Mouse (Mus musculus) gonadal fat pad, adult 2 months (tissue): ENCODE measurements around the gene Nuak1. TPM values are rescaled to one million over a fixed set of nuclear protein-coding genes. Genes with fewer than 3 reads are reported as not detected.

Experiments used
- DNase-seq: peaks from one replicate; pipeline ENCODE4 v3.0.0-alpha.2; 2012; ENCODE audit warnings: low read depth
- polyA plus RNA-seq: library from polyadenylated mRNA; depleted of rRNA; stranded (reverse); fragments of >200 nt; gene quantifications from 2 replicates; pipeline ENCODE4 v1.2.3, GENCODE M21; 2012

Nuak1 gene
- polyA plus RNA-seq, 1 experiment = 13.3 TPM

DNA sequence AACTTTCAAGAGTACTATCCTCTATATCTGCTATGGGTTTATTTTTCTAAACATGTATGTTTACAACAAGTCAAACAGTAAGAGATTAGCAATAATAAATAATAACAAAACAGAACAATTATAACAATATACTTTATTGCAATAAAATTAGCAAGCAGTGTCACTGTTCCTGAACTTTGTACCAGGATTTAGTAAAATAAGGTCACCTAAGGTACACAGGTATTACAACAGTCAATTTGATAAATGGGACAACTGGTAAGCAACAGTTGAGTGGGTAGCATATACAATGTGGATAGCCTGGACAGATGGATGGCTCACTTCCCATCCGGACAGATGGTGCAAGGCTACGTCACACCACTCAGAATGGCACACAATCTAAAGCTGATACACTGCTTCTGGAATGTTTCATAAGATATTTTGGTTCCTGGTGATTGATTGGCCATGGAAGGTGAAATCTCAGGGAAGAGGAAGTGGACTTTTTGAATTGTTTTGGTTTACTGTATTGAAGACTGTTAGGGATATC lies 59.1 kb downstream of the Nuak1 start:
- no peak for DNase-seq

DNA sequence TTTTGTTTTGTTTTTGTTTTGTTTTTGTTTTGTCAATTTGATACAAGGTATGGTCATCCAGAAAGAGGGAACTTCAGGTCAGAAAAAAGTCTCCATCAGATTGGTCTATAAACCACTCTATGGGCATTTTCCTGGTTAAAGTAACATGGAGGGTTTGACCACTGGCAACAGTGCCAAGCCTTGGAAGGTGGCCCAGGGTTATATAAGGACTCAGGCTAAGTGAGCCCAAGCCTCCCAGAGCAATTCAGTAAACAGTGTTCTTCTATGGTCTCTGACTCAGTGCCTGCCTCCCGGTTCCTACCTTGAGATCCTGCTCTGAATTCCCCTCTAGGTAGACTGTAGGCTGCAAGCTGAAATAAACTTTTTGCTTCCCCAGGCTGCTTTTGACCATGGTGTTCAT lies 61.0 kb downstream of the Nuak1 start:
- DNase-seq = no peak

DNA sequence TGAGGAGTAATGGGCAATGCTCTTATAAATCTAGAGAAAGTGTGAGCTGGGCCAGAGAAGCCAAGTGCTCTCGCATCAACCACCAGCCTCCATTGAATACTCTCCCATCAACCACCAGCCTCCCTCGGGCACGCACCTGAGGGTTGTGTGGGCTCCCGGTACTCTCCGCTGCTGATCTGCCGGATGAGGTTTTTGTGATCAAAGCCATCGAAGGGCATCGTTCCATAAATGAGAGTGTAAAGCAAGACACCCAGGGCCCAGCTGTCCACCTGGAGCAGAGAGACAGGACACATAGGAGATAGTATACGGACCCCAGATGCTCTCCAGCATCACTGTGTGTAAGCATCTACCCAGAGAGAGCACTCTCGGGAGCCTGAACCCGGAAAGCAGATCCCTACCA lies 62.4 kb downstream of the Nuak1 start:
- no peak for DNase-seq

DNA sequence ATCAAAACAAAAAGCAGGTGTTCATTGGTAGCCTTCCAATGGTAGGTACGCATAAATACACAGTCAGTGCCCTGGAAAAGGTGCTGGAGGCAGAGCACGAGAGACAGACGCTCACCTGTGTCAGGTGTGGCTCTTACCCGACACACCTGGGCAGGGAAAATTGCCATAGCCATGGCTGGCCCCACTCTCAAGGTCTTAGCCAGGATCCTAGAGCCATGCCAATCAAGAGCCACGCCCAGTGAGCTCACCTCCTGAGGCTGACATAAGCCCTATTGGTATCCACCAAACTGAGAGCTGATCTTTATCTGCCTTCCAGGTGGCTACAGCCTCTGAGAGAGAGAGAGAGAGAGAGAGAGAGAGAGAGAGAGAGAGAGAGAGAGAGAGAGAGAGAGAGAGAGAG lies 64.1 kb downstream of the Nuak1 start:
- no peak for DNase-seq

DNA sequence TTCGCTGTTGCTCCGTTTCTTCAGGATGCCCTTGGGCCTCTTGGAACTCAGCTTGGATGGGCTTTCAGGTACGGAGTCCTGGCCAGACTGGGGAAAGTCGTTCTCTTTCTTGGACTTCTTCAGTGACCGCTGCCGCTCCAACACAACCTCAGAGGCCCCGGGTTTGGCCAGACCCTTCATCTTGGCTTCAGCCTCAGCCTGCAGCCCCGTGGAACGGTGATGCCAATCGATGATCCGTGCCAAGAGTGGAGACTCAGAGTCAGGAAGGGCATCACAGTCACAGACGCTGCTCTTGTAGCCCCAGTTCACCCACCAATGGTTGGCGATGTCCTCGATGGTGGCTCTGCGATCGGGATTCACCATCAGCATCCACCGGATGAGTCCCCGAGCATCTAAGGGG lies 65.4 kb downstream of the Nuak1 start:
- no peak for DNase-seq

DNA sequence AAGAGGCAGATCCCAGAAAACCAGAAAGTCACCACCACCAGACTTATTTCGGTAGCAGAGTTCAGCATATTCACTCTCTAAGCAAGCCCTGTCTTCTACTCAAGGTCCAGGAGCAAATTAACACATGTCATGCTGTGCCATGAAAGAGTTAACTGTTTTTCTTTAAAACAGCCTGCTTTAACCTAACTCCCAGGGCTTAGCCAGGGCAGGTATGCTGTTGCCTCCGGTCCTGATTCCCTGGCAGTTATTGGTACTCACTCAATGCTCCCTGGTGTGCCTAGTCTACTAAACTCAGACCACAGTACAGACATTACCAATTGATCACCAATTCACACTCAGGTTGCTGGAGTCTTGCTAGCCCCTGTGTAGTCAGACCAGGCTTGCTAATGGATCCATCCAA lies 66.9 kb downstream of the Nuak1 start:
- no peak for DNase-seq

DNA sequence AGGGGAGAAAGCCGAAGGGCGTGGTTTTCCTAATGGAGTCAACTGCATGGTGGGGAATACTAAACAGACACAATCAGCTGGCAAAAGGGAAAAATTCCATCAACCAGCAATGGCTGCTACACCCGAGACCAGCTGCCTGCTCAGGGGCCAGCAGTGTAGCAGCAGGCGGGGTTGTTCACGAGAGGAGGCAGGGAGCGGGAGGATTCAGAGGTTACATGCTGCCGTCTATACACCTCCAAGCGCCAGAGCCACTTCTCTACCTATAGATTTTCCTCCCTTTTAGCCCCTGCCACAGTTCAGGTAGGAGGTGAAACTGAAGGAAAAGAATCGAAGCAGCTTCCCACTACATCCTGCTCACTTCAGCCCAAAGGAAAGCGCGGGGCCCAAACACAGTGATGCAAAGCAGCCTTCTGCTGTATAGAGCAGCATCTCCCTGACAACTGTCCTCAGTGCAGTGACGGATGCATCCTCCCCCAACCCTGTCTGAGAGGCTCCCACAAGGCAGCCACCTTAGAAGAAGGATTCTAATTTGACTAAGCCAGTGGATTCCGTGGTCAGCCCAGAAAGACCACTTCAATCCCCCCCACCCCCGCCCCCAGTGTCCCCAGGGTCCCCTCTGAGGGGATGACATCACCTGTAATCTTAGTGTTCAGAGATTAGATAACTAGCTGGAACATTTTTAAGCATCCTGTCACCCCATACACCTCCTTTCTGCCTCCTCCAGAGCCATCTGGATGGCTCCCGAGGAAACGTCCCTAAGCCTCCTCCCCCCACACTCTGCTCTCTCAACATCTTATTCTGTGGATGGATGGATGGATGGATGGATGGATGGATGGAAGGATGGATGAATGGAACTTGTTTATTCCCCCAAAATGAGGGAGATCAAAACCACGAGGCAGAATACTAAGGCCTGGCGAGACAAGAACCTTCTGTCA lies 68.0 kb downstream of the Nuak1 start:
- DNase-seq = no peak

DNA sequence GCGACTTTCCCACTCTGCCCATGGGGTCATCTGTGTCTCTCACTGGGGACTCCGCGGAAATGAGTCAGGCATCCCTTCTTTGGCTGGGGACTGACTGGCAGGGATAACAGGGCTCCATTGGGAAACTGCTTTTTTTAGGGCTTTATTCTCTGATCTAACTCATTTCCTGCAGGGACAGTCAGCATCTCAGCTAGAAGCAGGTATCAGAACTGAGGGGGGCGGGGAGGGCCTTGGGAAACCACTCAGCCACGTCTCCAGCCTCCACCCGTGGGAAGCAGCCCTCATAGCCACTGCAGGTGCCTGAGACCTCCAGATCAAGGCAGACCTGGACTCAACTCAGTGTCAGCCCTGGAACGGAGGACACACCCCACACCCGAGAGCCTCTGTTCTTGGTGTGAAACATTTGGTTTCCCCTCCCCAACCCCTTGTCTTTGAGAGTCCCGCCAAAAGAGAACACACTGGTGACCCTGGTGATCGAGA lies 68.7 kb downstream of the Nuak1 start:
- no peak for DNase-seq

DNA sequence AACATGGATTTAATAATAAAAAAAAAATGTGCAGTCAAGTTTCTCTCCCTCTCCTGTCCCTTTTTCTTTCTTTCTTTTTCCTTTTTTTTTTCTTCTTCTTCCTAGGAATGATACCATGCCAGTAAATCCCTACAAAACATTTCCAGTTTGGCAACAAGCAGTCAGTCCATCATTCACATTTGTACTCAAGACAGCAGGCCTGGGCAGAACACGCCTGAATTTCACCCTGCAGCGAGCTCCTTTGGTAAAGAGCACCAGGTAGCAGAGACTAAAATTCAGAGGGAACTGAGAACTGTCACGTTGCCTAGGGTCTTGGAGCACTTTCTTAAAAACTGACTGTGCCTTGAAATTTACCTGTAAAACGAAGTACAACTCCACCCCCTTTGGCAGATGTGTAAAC lies 69.2 kb downstream of the Nuak1 start:
- DNase-seq = no peak

DNA sequence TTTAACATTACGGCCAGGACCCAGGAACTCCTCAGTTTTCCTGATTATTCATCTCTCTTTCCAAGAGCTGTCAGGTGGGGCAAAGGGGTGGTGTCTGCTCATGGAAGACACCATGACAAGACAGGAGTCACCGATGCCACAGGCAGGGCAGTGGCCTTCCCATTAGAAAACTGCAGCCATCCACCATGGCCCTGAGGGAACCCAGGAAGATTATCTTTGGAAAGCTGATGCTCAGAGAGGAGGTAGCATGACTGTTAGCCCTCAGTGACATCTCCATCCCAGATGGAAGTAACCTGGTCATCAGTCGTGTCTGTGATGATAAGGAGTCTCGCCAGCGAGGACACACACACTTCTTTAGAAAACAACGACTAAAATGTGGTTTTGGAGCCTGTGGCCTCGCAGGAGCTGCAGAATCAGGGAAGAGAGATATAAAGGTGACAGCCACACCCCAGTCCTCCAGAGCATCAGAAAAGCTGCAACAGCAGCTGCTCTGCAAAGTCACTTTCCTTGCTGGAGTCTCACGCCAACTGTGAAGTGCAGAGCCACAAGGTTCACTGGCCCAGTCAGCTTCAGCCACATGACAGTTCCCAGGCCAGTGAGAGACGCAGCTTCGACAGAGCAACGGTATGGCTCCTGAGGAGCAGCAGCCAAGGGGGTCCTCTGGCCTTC lies 70.6 kb downstream of the Nuak1 start:
- DNase-seq = no peak

DNA sequence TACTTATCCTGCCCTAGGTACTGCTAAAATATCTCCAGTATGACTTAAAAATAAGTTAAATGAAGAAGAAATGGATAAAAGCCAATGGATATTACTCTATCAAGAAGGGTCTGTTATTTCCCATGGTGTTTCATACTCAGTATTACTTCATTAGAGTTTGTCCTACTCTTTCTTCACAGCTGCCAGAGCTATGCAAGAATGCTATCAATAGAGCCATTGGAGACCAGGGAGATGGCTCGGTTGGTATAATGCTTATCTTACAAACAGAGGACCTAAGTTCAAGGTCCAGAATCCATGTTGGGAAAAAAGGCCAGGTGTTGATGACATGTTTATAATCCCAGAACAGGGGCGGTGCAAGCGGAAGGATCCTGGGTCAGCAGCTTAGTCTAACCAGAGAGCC lies 72.2 kb downstream of the Nuak1 start:
- no peak for DNase-seq

DNA sequence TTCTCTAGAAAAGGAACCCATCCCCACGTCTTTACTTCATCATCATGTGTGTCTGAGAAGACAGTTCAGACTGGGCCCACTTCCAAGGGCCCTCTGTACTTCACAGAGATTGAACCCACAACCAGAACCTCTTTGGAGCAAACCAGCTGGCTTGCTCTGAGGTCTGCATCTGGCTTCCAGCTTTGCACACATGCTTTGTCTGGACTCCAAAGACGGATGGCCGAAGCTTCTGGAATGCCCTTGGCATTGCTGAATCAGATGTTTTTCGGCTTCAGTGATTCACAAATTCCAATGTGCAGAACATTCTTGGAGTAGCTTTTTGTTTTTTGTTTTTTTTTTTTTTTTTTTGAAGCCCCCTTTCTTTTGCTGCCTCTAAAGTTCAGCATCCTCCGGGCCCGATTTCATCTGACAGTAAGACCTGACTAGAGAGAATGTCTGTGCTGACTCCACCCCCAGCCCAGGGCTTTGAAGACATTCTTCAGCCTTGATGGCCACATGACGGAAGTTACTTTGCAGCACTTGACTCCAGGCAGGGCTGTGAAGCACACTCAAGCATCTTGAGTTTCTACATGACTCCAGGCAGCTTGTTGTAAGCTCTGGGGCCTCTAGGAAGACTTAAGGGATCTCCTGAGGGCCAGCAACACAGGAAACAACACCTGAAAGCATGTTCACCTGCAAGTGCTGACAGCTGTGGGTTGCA lies 75.1 kb downstream of the Nuak1 start:
- DNase-seq = no peak

DNA sequence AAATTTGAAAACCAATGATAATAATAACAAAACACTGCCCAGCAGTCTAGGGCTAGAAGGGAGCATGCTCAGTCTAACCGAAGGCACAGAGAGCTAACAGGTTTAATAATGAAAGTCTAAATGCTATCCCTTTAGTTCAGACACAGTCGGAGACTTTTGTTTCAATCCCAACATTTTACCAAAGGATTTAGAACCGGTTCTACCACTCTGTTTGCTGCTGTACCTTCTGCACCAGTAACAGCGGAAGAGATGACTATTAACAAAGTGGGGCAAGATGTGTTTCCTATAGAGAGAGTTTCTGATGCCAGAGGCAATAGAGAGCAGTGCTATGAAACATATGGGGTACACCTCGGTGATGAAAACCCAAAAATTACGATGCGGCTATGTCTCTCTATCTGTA lies 76.6 kb downstream of the Nuak1 start:
- DNase-seq = no peak

DNA sequence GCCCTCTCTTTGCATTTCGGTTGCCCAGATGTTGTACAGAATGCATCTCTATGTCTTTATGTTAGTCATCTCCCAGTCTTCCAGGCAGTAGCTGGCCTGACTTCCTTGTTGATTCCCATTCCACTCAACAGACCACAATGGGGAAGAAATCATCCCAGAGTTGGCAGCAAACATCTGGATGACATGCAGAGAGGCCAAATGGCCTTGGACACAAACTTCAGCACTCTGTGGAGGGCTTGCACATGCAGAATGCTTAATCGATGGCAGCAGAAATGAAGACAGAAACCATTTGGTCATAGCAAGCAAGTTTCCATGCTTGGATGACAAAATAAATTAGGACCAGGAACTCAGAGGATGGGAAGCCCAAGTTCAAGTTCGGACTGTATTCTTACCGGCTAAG lies 79.4 kb downstream of the Nuak1 start:
- DNase-seq = no peak

DNA sequence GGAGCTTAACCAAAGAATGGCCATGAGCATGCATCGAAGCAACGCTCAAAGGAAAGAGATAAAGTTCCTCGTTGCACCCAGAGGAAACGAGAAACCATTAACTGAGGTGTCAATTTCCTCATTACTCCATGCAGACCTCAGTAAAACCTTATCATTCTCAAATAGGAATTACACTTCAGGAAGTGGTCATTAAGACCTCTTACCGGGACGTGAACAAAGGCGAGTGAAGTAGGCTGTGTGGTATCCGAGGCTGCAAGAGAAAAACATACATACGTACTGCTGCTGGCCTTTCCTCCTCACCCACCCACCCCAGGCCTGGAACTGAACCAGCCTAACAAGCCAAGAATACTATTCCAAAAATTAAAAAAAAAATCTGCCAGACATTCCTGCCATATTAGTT lies 80.0 kb downstream of the Nuak1 start:
- no peak for DNase-seq

DNA sequence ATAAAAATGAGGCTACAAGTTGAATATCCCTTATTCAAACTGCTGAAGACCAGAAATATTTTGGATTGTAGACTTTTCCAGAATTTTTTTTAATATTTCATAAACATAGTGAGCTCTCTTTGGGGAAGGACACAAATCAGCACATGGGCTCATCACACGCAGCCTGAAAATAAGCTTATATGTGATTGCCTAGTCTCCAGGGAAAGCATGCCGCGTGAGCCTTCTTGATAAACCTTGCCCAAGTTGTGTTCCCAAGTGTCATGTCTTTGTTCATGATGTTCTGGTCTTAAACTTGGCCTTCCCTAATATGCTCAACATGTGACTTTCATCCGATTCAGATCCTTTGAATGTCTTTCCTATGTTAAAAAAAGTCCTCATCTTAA lies 81.7 kb downstream of the Nuak1 start:
- no peak for DNase-seq

DNA sequence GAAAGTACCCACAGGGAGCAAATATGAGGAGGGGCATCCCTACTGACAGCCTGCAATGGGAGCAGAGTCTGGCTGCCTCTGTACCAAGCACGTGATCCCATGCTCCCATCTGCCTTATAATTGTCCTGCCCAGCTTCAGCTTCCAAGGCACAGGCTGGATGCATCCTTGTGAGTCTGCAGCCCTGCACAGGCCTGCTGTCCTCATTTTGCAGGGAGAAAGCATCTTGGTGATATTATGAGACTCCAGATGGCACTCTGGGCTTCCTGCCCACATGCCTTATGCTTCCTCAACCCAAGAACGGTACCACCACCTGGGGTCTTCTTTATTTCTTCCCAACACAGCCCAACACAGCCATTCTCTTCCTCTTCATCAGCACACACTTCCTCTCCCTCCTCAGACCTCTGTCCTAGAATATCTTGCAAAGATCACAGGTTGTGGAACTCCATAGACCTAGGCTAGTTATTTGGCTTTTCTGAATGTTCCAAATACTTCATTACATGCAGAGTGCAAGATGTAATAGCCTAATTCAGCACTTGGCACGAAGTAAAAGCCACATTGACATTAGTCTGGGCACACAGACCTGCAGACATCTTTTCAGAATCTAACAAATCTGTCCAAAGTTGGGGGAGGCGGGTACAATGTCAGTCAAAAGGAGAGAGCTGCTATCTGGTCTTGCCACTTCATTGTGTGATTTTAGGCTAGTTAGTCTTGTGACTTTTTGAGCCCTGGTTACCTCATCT lies 82.2 kb downstream of the Nuak1 start:
- no peak for DNase-seq

DNA sequence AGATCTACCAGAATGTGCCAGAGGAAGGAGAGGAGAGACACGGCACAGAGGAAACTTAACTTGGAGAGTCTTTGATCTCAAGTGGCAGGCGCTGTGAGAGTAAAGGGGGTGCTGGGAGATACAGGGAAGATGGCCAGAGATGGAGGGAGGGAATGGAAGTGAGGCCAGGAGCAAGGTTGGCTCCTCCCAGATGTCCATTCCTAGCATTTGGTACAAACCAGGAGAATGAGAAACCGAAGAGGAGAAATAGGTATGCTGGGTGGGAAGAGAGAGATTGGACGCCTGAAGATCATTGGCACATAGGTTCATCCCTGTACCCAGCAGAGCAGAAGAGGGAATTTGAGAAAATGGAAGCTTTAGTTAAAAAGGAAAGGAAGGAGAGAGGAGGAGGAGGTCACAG lies 82.8 kb downstream of the Nuak1 start:
- no peak for DNase-seq

DNA sequence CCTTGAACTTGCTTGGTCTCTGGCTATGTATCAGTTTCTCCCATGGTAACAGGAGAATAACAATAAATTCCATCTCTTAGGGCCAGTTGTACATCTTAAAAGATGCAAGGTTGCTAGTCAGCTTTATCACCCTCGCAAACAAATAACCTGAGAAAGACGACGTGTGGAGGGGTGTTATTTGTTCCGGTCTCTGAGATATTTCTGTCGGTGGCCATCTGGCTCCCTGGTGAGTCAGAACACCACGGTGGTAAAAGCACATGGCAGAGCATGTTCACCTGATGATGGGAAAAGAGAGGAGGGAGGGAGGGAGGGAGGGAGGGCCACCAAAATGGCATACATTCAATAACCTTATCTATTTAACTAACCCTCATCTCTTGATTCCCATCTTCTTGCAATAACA lies 86.1 kb downstream of the Nuak1 start:
- DNase-seq = no peak

DNA sequence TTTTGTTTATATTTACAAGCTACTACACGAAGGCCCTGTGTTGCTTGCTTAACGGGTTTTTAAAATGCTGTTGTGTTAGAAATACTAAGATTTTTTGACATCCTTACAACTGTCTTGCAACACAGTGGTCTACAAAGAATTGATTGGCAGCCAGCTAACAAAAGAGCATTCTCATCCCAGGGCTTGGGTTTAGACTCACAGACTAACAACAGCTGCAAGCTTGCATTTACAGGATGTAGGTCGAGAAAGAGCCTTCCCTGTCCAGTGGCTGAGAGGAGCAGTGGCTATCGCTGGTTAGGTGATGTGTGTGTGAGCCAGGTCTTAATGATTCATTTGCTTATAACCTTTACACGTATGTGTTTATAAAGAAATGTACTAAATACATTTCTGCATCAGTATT lies 94.7 kb downstream of the Nuak1 start:
- no peak for DNase-seq

DNA sequence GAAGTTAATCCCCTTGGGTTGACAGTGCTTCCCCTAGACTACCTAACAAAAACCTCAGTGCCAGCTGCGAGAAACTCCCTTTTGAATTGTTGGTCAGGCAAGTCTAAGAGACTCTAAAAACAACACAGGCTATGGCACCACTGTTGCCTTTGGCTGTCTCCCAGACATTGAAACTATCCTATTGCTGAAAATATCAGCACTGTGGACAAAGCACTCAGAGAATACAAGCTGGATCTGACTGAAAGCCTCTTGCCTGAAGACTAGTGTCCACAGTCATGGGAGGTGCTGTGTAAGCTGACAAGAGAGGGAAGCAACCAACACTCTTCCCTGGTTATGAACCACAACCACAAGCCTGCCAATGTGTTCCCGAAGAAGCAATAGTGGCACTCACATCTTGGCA lies 96.9 kb downstream of the Nuak1 start:
- no peak for DNase-seq

DNA sequence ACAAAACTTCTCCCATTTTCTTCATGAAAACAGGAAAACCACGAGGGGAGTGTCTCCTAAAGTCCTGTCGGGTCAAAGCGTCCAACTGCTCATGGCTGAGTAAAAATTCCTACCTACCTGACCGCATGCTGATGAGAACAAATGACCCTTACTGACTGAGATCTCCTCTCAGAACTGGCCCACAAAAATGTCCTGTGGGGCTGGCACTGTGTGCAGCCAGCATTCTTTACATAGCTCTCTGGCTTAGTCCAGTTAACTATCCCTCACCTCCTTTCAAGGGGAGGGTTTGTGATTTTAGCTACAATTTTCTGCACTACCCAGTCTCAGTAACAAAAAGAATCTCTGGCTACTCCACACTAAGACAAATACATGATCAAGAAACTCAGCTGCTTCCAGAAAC lies 100.9 kb downstream of the Nuak1 start:
- DNase-seq = no peak
